Mouse (Mus musculus) forebrain, postnatal 0 days (tissue): Measurements from ENCODE around the gene Slc43a3. TPM values are rescaled to one million over a fixed set of nuclear protein-coding genes. Genes with fewer than 3 reads are reported as not detected.

Experiments used
- ATAC-seq: fragments of 200-750 bp; cut with Nextera tagmentation; 2 replicates; pipeline ENCODE4 v1.8.0; 2017; ENCODE audit warnings: mild to moderate bottlenecking, moderate library complexity
- DNase-seq: peaks from one replicate; pipeline ENCODE4 v3.0.0-alpha.2; 2015
- H3K27ac ChIP-seq: fragments of 300-500 bp; sonication (generic); 2 replicates; pipeline ENCODE4 v1.5.1; 2014; ENCODE audit warnings: low read depth, mild to moderate bottlenecking, antibody characterized with exemption, low read length, moderate library complexity, mixed read lengths
- H3K27me3 ChIP-seq: fragments of 300-500 bp; sonication (generic); 2 replicates; pipeline ENCODE4 v1.6.1; 2014; ENCODE audit warnings: mild to moderate bottlenecking, low read length, mixed read lengths; ENCODE audit not compliant: insufficient read depth
- H3K36me3 ChIP-seq: fragments of 300-500 bp; sonication (generic); 2 replicates; pipeline ENCODE4 v1.6.1; 2014; ENCODE audit warnings: mild to moderate bottlenecking, moderate library complexity; ENCODE audit not compliant: insufficient read depth
- H3K4me1 ChIP-seq: fragments of 300-500 bp; sonication (generic); 2 replicates; pipeline ENCODE4 v1.6.1; 2014; ENCODE audit warnings: antibody characterized with exemption; ENCODE audit not compliant: insufficient read depth
- H3K4me2 ChIP-seq: fragments of 300-500 bp; sonication (generic); 2 replicates; pipeline ENCODE4 v1.6.1; 2014; ENCODE audit warnings: low read depth, mild to moderate bottlenecking, moderate library complexity
- H3K4me3 ChIP-seq: fragments of 300-500 bp; sonication (generic); 2 replicates; pipeline ENCODE4 v1.5.1; 2014; ENCODE audit warnings: low read depth, low read length, mixed read lengths
- H3K9ac ChIP-seq: fragments of 300-500 bp; sonication (generic); 2 replicates; pipeline ENCODE4 v1.6.1; 2014; ENCODE audit warnings: mild to moderate bottlenecking
- H3K9me3 ChIP-seq: fragments of 300-500 bp; sonication (generic); 2 replicates; pipeline ENCODE4 v1.6.1; 2016; ENCODE audit warnings: low read length
- CTCF ChIP-seq: sonication (generic); IDR thresholded peaks from 2 replicates; pipeline ENCODE4 v1.5.1; 2016; ENCODE audit warnings: antibody characterized with exemption, control low read depth, low read depth
- WGBS: fragments of 180-500 bp; shearing (Covaris S2); extraction: QIAGEN DNeasy Blood & Tissue Kit; methylation state at CpG from one replicate; pipeline ENCODE4 v1.1.7; 2014; 5-methylcytosine and 5-hydroxymethylcytosine counted together
- polyA plus RNA-seq: library from polyadenylated mRNA; unstranded; fragments of >200 nt; fragmentation: Nextera tagmentation; extraction: Ambion mirVana; gene quantifications from 2 replicates; pipeline ENCODE4 v1.2.1, GENCODE M21; 2015
- total RNA-seq: library from RNA; depleted of rRNA; stranded (reverse); fragments of >200 nt; gene quantifications from 2 replicates; pipeline ENCODE4 v1.2.3, GENCODE M21; 2014

Gene Slc43a3
- total and polyA plus RNA-seq, 2 experiments from 2014 or later = 3.5 to 7.6 TPM

DNA sequence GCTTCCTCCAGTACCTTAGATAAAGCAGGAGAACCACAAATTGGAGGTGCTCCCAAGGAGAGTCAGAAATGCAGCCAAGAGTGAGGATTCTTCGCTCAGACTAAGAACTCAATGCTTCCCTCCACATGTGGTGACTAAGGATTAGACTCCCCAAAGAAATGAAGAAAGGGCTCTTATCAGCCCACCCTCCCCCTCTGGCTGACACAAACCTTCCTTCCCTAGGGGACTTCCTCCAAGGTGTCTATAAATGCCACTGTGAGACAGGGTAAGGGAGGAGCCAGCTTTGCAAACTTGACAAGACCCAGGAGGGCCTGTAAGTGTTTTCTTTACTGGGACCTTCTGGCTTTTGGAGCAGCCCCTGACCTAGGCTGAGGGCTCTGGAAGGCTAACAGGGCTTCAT lies 43.8 kb downstream of the Slc43a3 start, which contains the start of gene Prg2:
Gene Prg2 (plus strand): TSS at position 274 of the 400 bp plus-strand sequence.
- TF ChIP-seq CTCF = no peak
- Histone ChIP-seq H3K36me3 (no peaks in the 10 kb centered on the region), H3K4me2 (no peak within 1 kb of the TSS), H3K4me3 (no peak within 1 kb of the TSS), H3K27me3 (no peaks in the 10 kb centered on the region), H3K9me3 (no peaks in the 10 kb centered on the region), H3K4me1 (no peaks in the 10 kb centered on the region), H3K27ac (no peak within 1 kb of the TSS), H3K9ac (no peak within 1 kb of the TSS)
- WGBS = 37% methylated on average over 1 of the region's 1 CpGs
- DNase-seq (no peak), ATAC-seq (no peak)

DNA sequence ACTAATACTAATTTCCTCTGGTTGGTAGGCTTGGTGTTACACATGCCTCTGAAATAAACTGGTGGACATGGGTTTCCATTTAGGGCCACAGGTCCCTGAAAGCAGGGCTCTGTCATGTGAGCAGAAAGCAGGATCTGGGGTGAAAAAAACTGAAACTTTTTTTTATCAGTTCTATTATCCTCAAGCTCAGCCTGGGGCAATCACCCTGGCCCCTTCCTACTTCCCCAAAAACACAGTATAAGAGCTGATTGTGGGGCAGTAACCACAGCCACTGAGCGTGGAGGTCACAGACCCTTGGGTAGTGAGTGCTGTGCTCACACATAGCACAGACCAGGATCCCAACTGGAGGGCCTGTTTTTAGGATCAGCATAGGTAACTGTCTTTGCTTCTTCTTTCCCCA lies 51.6 kb downstream of the Slc43a3 start, which contains the start of gene Prg3:
Gene Prg3 (plus strand): TSS at position 286 of the 400 bp plus-strand sequence.
- no peak for TF ChIP-seq CTCF
- DNase-seq = no peak
- H3K4me2 ChIP-seq = no peak within 1 kb of the TSS
- no peak within 1 kb of the TSS for H3K4me3 ChIP-seq
- H3K4me1 ChIP-seq = no peaks in the 10 kb centered on the region
- ATAC-seq = no peak
- no peaks in the 10 kb centered on the region for H3K27me3 ChIP-seq
- no peak within 1 kb of the TSS for H3K9ac ChIP-seq
- WGBS = 69% methylated on average over 1 of the region's 1 CpGs
- no peak within 1 kb of the TSS for H3K27ac ChIP-seq
- no peaks in the 10 kb centered on the region for H3K36me3 ChIP-seq
- no peaks in the 10 kb centered on the region for H3K9me3 ChIP-seq

DNA sequence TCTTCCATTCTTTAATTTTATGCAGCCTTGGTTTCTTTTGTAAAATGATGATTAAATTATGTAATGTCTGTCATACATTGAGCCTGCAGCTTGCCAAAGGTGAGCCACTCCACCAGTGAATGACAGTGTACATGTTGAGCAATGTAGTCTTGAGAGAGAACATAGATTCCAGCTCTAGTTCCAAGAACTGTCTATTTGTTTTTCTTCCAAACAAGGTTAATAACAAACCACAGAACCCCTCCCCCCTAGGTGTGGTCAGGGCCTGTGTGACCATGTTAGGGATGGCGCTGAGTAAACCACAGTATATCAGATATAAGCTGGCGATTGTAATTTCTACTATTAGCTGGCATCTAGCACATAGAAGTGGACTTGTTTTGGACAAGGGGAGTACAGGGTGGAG lies 60.0 kb downstream of the Slc43a3 start:
- ATAC-seq (no peak), DNase-seq (no peak)
- no peaks in the 10 kb centered on the region for H3K27me3 ChIP-seq
- H3K4me2 ChIP-seq = no peak overlapping the region
- no peaks in the 10 kb centered on the region for H3K9me3 ChIP-seq
- TF ChIP-seq CTCF = no peak
- no peaks in the 10 kb centered on the region for H3K4me1 ChIP-seq
- no peak overlapping the region for H3K4me3 ChIP-seq
- 94% methylated on average over 2 of the region's 2 CpGs for WGBS
- H3K27ac ChIP-seq = no peak overlapping the region
- no peak overlapping the region for H3K9ac ChIP-seq
- no peaks in the 10 kb centered on the region for H3K36me3 ChIP-seq

DNA sequence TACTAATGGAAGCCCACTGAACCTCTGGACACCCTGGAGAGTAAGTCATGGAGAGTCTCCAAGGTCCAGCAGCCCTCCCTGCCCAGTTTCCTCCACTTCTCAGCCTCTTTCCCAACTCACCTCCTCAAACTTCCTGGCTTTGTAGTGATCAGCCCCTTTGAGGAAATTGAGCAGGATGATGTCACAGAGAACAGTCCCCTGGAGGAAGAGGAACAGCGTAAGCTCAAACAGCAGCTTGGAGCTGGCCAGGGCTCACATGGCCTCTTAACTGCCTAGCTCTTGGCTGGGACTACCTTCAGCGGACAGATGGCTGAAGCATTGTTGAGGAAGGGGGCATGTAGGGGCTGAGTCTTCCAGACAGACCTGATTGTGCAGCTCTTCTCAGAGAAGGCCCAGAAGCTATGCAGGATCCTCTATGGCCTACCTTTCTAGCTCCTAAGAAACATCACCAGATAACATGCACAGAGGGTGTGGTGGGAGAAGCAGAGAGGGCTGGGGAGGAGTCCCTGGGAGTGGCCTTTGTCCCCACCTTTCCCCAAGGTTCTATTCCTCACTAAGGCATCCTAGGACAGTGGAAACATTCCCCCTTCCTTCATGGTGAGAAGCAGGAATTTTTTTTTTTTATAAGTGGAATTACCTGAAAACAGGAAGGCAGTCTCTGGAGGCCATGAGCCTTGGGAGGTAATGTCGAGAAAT lies 63.3 kb downstream of the Slc43a3 start:
- Histone ChIP-seq H3K27me3 (no peaks in the 10 kb centered on the region), H3K9me3 (no peaks in the 10 kb centered on the region), H3K36me3 (no peaks in the 10 kb centered on the region), H3K27ac (no peak overlapping the region), H3K4me1 (no peaks in the 10 kb centered on the region), H3K4me3 (no peak overlapping the region), H3K4me2 (no peak overlapping the region), H3K9ac (no peak overlapping the region)
- no peak for DNase-seq
- WGBS = 79% methylated on average over 3 of the region's 3 CpGs
- TF ChIP-seq CTCF = no peak
- no peak for ATAC-seq

DNA sequence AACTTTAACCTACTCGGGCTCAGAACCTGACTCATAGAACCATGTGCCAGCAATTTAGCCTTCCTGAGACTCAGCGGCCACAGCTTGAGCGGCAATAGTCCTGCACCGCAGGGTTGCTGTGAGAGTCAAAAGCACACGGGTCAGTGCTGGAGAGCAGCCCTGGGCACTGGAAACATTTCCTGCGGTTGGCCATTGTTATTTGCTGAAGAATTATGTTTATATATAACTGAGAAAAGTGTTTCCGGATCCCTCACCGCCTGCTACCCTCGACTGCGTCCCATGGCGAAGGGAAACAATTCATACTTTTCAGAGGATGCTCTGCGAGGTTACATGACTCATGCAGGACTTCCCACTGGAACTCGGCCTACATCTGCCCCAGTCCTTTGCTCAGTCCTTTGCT lies 65.1 kb downstream of the Slc43a3 start:
- no peak overlapping the region for H3K4me2 ChIP-seq
- no peaks in the 10 kb centered on the region for H3K9me3 ChIP-seq
- no peak for ATAC-seq
- DNase-seq = no peak
- H3K36me3 ChIP-seq = no peaks in the 10 kb centered on the region
- H3K27me3 ChIP-seq = no peaks in the 10 kb centered on the region
- H3K4me1 ChIP-seq = no peaks in the 10 kb centered on the region
- H3K9ac ChIP-seq = no peak overlapping the region
- no peak overlapping the region for H3K4me3 ChIP-seq
- H3K27ac ChIP-seq = no peak overlapping the region
- no peak for TF ChIP-seq CTCF
- WGBS = 67% methylated on average over 13 of the region's 13 CpGs

DNA sequence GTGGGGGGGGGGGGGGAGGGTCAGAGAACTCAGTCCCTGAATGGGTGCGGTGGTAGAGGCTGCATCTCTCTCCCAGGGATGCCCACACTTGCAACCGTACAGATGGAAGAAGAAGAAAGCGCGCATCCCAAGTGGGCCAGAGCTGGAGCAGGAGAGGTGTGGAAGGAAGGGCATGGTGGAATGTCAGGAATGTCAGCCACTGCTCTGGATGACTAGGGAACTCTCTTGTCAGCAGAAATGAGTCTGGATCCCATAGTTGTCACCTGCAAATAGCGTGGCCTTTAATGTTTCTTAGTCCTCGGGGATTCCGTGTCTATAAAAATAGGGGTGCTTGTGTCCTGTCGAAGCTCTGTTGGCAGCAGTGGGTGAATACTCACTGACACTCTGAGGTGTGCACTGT lies 66.2 kb downstream of the Slc43a3 start:
- no peak overlapping the region for H3K4me3 ChIP-seq
- 86% methylated on average over 8 of the region's 8 CpGs for WGBS
- H3K4me1 ChIP-seq = no peaks in the 10 kb centered on the region
- DNase-seq (no peak), ATAC-seq (no peak)
- H3K36me3 ChIP-seq = no peaks in the 10 kb centered on the region
- no peaks in the 10 kb centered on the region for H3K9me3 ChIP-seq
- no peak for TF ChIP-seq CTCF
- no peak overlapping the region for H3K9ac ChIP-seq
- no peak overlapping the region for H3K27ac ChIP-seq
- H3K27me3 ChIP-seq = no peaks in the 10 kb centered on the region
- H3K4me2 ChIP-seq = no peak overlapping the region

DNA sequence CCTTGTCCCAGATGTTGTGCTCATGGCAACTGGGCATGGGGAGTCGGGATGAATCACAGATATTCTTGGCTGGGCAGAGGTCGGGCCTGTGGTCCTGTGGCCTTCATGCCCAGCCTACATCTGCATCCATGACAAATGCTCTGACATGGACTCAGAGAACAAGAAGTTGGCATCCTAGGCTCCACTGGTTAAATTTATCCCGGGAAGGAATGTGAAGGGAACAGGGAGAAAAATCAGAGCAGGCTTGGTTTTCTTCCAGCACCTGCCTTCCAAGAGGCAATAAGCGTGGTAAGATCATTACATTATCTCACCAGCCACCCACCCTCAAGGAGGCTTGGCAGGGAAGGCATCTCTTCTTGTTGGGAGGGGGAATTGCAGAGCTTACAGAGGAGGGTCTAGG lies 68.0 kb downstream of the Slc43a3 start:
- 76% methylated on average over 4 of the region's 4 CpGs for WGBS
- Histone ChIP-seq H3K27me3 (no peaks in the 10 kb centered on the region), H3K27ac (no peak overlapping the region), H3K9ac (no peak overlapping the region), H3K4me2 (no peak overlapping the region), H3K36me3 (no peaks in the 10 kb centered on the region), H3K4me3 (no peak overlapping the region), H3K4me1 (no peaks in the 10 kb centered on the region), H3K9me3 (no peaks in the 10 kb centered on the region)
- no peak for DNase-seq
- TF ChIP-seq CTCF = no peak
- ATAC-seq = no peak
